Mouse (Mus musculus) neural tube, embryonic 13.5 days (tissue): ENCODE results near the gene Tigit. TPM values are rescaled to one million over a fixed set of nuclear protein-coding genes. Genes with fewer than 3 reads are reported as not detected.

Experiments used
- ATAC-seq: fragments of 200-750 bp; cut with Nextera tagmentation; 2 replicates; pipeline ENCODE4 v1.8.0; 2017; ENCODE audit warnings: low read depth, mild to moderate bottlenecking, moderate TSS enrichment, moderate library complexity
- H3K27ac ChIP-seq: fragments of 300-500 bp; sonication (generic); replicated peaks from 2 replicates; pipeline ENCODE4 v1.5.1; 2015; ENCODE audit warnings: moderate library complexity, mild to moderate bottlenecking, inconsistent platforms
- H3K27me3 ChIP-seq: fragments of 300-500 bp; sonication (generic); 2 replicates; pipeline ENCODE4 v1.6.1; 2015; ENCODE audit warnings: mild to moderate bottlenecking, inconsistent platforms
- H3K36me3 ChIP-seq: fragments of 300-500 bp; sonication (generic); 2 replicates; pipeline ENCODE4 v1.6.1; 2015; ENCODE audit warnings: mild to moderate bottlenecking, inconsistent platforms
- H3K4me1 ChIP-seq: fragments of 300-500 bp; sonication (generic); replicated peaks from 2 replicates; pipeline ENCODE4 v1.6.1; 2015; ENCODE audit warnings: inconsistent platforms
- H3K4me2 ChIP-seq: fragments of 300-500 bp; sonication (generic); 2 replicates; pipeline ENCODE4 v1.6.1; 2015; ENCODE audit warnings: inconsistent platforms, mild to moderate bottlenecking, moderate library complexity
- H3K4me3 ChIP-seq: fragments of 300-500 bp; sonication (generic); 2 replicates; pipeline ENCODE4 v1.5.1; 2015; ENCODE audit warnings: mild to moderate bottlenecking, inconsistent platforms
- H3K9ac ChIP-seq: fragments of 300-500 bp; sonication (generic); 2 replicates; pipeline ENCODE4 v1.6.1; 2015; ENCODE audit warnings: moderate library complexity, mild to moderate bottlenecking, inconsistent platforms
- H3K9me3 ChIP-seq: fragments of 300-500 bp; sonication (generic); 2 replicates; pipeline ENCODE4 v1.6.1; 2016; ENCODE audit warnings: inconsistent platforms
- WGBS: fragments of 180-500 bp; shearing (Covaris S2); methylation state at CpG from one replicate; pipeline ENCODE4 v1.1.7; 2015; 5-methylcytosine and 5-hydroxymethylcytosine counted together
- polyA plus RNA-seq: library from polyadenylated mRNA; unstranded; fragments of >200 nt; fragmentation: Nextera tagmentation; extraction: Ambion mirVana; gene quantifications from 2 replicates; pipeline ENCODE4 v1.2.1, GENCODE M21; 2015

Gene Tigit
- polyA plus RNA-seq, 1 experiment from 2014 or later: not detected

- no peaks in the 10 kb centered on the region for H3K27me3 ChIP-seq
- no peak overlapping the region for H3K4me2 ChIP-seq
- no peak for ATAC-seq
- H3K4me1 ChIP-seq: no peaks in the 10 kb centered on the region
- no peak overlapping the region for H3K9ac ChIP-seq
- H3K4me3 ChIP-seq: no peak overlapping the region
- no peaks in the 10 kb centered on the region for H3K36me3 ChIP-seq
- no peak overlapping the region for H3K27ac ChIP-seq
- H3K9me3 ChIP-seq: no peaks in the 10 kb centered on the region
- WGBS: 96% methylated on average over 5 of the region's 5 CpGs
These were observed 2.4 kb downstream of the Tigit start for GRCm38 (mm10) chr16:43661576-43661975.

- Histone ChIP-seq H3K9ac (no peak overlapping the region), H3K9me3 (no peaks in the 10 kb centered on the region), H3K4me3 (no peak overlapping the region), H3K27me3 (no peaks in the 10 kb centered on the region), H3K36me3 (no peaks in the 10 kb centered on the region), H3K4me2 (no peak overlapping the region), H3K27ac (no peak overlapping the region), H3K4me1 (no peaks in the 10 kb centered on the region)
- WGBS: 88% methylated on average over 6 of the region's 6 CpGs
- no peak for ATAC-seq
These were observed 8.7 kb downstream of the Tigit start for GRCm38 (mm10) chr16:43655183-43655787.

- no peak for ATAC-seq
- H3K9ac ChIP-seq: no peak overlapping the region
- WGBS: 89% methylated on average over 3 of the region's 3 CpGs
- H3K27ac ChIP-seq: no peak overlapping the region
- no peaks in the 10 kb centered on the region for H3K36me3 ChIP-seq
- no peak overlapping the region for H3K4me3 ChIP-seq
- H3K4me1 ChIP-seq: no peaks in the 10 kb centered on the region
- no peaks in the 10 kb centered on the region for H3K27me3 ChIP-seq
- no peaks in the 10 kb centered on the region for H3K9me3 ChIP-seq
- no peak overlapping the region for H3K4me2 ChIP-seq
These were observed 9.7 kb downstream of the Tigit start for GRCm38 (mm10) chr16:43654269-43654668.

DNA sequence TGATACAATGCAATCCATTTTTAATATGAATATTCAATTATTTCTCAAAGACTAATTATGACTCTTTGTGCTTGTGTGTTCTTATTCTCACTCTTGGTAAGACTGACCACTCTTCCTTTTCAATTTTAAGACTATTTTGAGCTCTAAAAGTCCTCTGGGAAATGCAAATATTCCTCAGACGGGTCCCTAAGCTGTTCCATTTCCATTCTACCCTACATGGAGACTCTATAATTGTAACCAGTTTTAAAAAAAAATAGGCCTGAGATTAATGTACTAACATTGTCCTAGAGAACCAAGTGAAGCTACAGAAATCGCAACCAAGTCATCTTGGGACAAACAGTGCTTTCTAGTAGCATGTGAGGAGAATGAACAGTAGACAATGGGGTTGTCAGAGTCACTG, 10.7 kb downstream of the Tigit start:
- 88% methylated on average over 2 of the region's 2 CpGs for WGBS
- Histone ChIP-seq H3K4me2 (no peak overlapping the region), H3K27ac (no peak overlapping the region), H3K9ac (no peak overlapping the region), H3K27me3 (no peaks in the 10 kb centered on the region), H3K4me3 (no peak overlapping the region), H3K36me3 (no peaks in the 10 kb centered on the region), H3K4me1 (no peaks in the 10 kb centered on the region), H3K9me3 (no peaks in the 10 kb centered on the region)
- no peak for ATAC-seq

GRCm38 (mm10) chr16:43650355-43651080, 13.4 kb downstream of the Tigit start:
- no peak overlapping the region for H3K27ac ChIP-seq
- H3K4me3 ChIP-seq: no peak overlapping the region
- H3K27me3 ChIP-seq: no peaks in the 10 kb centered on the region
- WGBS: 89% methylated on average over 3 of the region's 3 CpGs
- ATAC-seq: no peak
- H3K36me3 ChIP-seq: no peaks in the 10 kb centered on the region
- H3K4me2 ChIP-seq: no peak overlapping the region
- H3K9ac ChIP-seq: no peak overlapping the region
- H3K9me3 ChIP-seq: no peaks in the 10 kb centered on the region
- H3K4me1 ChIP-seq: no peaks in the 10 kb centered on the region

DNA sequence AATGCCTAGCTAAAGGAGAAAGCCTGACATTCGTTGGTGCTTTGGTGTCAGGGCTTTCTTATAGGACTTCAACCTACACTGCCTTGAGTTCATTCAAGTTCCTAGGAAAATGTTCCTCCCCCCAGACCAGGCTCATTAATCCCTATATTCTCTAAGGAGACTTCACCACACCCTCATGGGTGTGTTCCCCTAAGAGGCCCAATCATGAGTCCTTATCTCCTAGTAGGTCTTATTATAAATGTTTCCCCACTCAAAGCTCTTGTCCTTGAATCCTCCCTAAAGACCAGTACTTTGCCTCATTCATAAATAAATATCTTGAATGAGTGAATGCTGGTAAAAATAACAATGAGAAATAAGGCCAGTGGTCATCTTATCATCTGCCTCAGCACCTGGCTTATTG, 16.3 kb downstream of the Tigit start:
- no peaks in the 10 kb centered on the region for H3K9me3 ChIP-seq
- H3K9ac ChIP-seq: no peak overlapping the region
- no peaks in the 10 kb centered on the region for H3K4me1 ChIP-seq
- no peak overlapping the region for H3K27ac ChIP-seq
- no peaks in the 10 kb centered on the region for H3K27me3 ChIP-seq
- ATAC-seq: no peak
- peaks cover 2% of the 10 kb centered on the region; the same call in 1 of the 2 replicates for H3K36me3 ChIP-seq
- 100% methylated on average over 1 of the region's 1 CpGs for WGBS
- no peak overlapping the region for H3K4me3 ChIP-seq
- H3K4me2 ChIP-seq: no peak overlapping the region

DNA sequence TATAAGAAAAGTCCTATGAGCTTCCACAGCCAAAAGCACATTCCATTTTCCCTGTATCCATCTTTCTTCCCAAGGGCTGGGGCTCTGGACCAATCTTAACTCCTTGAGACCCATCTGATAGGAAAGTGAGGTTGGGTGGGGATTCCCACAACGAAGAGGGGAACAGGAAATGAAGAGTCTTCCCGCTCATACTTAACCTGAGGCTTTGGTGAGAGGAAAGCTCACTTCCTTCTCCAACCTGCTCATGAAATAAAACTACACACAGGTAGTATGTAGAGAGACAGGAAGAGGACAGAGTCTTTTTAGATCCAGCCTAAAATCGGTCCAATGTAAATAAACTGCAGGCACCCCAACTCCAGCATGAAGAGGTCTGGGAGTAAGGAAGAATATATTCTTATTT, 17.0 kb downstream of the Tigit start:
- no peak for ATAC-seq

DNA sequence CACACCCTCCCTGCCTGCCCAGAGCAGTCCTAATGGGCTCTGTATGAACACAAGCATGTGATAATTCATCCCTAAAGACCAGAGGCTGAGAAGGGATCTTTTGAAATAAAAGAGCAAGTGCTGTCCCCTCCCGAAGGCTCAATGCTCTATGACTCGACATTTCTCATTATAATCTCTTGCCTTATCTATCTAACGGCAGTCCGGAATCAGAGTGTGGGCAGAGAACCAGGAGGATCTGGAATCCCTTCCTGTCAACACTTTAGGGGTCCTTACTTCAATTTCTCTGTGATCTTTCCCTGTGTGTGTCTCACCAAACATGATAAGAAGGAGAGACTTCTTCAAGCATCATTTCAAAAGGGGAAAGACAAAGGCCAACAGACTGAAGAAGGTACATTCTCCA, 18.1 kb downstream of the Tigit start:
- H3K9me3 ChIP-seq: no peaks in the 10 kb centered on the region
- 71% methylated on average over 4 of the region's 4 CpGs for WGBS
- H3K4me3 ChIP-seq: no peak overlapping the region
- H3K4me1 ChIP-seq: no peaks in the 10 kb centered on the region
- H3K27ac ChIP-seq: no peak overlapping the region
- H3K4me2 ChIP-seq: no peak overlapping the region
- H3K27me3 ChIP-seq: no peaks in the 10 kb centered on the region
- no peak overlapping the region for H3K9ac ChIP-seq
- ATAC-seq: no peak
- H3K36me3 ChIP-seq: peaks cover 4% of the 10 kb centered on the region; the same call in 1 of the 2 replicates

More for the DNA sequence above, 17.0 kb downstream of the Tigit start:
- Histone ChIP-seq H3K4me2 (no peak overlapping the region), H3K27me3 (no peaks in the 10 kb centered on the region), H3K9ac (no peak overlapping the region), H3K9me3 (no peaks in the 10 kb centered on the region), H3K4me1 (no peaks in the 10 kb centered on the region), H3K27ac (no peak overlapping the region), H3K4me3 (no peak overlapping the region), H3K36me3 (peaks cover 4% of the 10 kb centered on the region; the same call in 1 of the 2 replicates)
- WGBS: 94% methylated on average over 3 of the region's 3 CpGs

DNA sequence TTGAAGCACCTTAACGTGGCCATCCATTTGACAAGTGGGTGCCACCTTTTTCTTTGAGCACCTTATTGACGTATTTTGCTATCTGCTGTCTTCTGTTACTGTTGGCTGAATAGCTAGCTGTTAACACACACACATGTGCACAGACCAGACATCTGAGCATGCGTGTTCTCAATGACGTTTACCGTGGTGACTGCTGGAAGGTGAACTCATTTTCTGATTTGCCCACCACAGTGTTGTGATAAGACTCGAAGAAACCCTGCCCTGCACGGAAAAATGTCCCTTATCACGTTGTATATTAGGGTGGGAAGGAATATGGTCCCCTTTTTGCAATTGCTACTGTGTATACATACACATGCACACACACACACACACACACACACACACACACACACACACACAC, 22.7 kb downstream of the Tigit start:
- Histone ChIP-seq H3K27me3 (no peaks in the 10 kb centered on the region), H3K36me3 (peaks cover 22% of the 10 kb centered on the region), H3K27ac (no peak overlapping the region), H3K4me3 (no peak overlapping the region), H3K4me1 (no peaks in the 10 kb centered on the region), H3K4me2 (no peak overlapping the region), H3K9ac (no peak overlapping the region), H3K9me3 (no peaks in the 10 kb centered on the region)
- 91% methylated on average over 8 of the region's 8 CpGs for WGBS
- no peak for ATAC-seq

GRCm38 (mm10) chr16:43638406-43639049, 25.4 kb downstream of the Tigit start:
- no peak for ATAC-seq
- no peaks in the 10 kb centered on the region for H3K4me1 ChIP-seq
- H3K27me3 ChIP-seq: no peaks in the 10 kb centered on the region
- WGBS: 83% methylated on average over 21 of the region's 21 CpGs
- H3K9ac ChIP-seq: no peak overlapping the region
- no peak overlapping the region for H3K4me3 ChIP-seq
- no peak overlapping the region for H3K27ac ChIP-seq
- no peak overlapping the region for H3K4me2 ChIP-seq
- no peaks in the 10 kb centered on the region for H3K9me3 ChIP-seq
- peaks cover 44% of the 10 kb centered on the region for H3K36me3 ChIP-seq

DNA sequence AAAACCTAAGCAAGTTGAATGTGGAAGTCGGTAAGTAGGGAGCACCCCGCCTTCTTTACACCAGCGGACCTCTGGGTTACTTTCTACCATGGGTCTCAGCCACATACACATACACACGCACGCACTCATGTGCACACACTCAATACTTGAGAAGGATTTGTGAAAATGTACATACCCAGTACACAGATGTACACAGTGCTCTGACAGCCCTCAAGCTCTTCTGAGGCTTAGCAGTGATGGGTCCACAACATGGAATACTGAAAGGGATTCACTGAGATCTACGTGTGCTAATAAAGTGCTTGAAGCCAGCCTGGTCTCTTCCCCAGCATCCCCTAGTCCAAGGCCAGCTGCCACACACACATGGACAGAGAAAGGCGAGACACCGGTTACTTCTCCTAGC, 26.7 kb downstream of the Tigit start:
- Histone ChIP-seq H3K9ac (no peak overlapping the region), H3K27me3 (no peaks in the 10 kb centered on the region), H3K27ac (no peak overlapping the region), H3K4me2 (no peak overlapping the region), H3K36me3 (peaks cover 51% of the 10 kb centered on the region), H3K4me1 (no peaks in the 10 kb centered on the region), H3K4me3 (no peak overlapping the region), H3K9me3 (no peaks in the 10 kb centered on the region)
- 95% methylated on average over 8 of the region's 8 CpGs for WGBS
- no peak for ATAC-seq

- Histone ChIP-seq H3K36me3 (peaks cover 63% of the 10 kb centered on the region), H3K4me3 (no peak overlapping the region), H3K4me2 (no peak overlapping the region), H3K9ac (no peak overlapping the region), H3K4me1 (no peaks in the 10 kb centered on the region), H3K9me3 (no peaks in the 10 kb centered on the region), H3K27ac (no peak overlapping the region), H3K27me3 (no peaks in the 10 kb centered on the region)
- WGBS: 88% methylated on average over 7 of the region's 7 CpGs
- ATAC-seq: no peak
These were observed 29.9 kb downstream of the Tigit start for GRCm38 (mm10) chr16:43634037-43634436.
